ENCODE assay signal across 13 mouse cellular contexts in the genomic region with DNA sequence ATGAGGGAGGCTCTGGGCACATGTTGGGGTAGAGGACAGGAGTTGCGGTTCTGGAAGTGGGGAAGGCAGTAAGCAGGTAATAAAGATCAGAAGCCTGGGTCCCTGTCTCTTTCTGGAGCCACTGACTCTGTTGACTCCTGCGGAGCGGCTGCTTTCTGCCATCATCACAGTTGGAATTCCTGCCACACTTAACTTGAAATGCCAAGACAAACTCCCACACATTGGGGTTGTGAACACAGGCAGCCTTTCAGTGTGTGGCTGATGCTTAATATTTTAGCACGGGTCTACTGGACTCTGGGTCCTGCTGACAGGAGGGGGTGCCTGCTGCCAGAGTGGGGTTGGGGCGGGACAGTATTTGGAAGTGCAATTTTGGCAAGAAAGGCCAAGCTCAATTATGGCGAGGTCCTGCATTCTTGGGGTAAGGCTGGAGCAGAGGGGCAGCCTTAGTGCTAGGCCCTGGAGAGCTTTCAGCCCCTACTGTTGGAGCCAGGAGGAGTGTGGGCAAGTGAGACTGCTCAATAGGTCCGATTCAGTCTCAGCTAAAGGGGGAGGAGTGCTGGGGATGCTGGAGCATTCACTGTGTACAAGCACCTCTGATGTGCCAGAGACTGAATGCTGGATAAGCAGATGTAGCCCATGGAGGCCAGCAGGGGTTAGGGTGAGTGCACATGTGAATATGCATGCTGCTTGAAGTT. TPM values are rescaled to one million over a fixed set of nuclear protein-coding genes. Genes with fewer than 3 reads are reported as not detected.
DNase-seq lines count a peak whose midpoint lies in the region; ATAC-seq and TF ChIP-seq lines count a peak whose summit lies in the region.
"Had no signal": no experiment of that assay in that cellular context is flagged by ENCODE, and none has a peak within 500 bp of the region (broad histone marks: within the 10 kb centered on the region; RNA-seq: fewer than 3 reads in every experiment).

No protein-coding gene starts in this region.

- peaks cover 2% of the 10 kb centered on the region; the same call in 1 of the 2 replicates for H3K9me3 ChIP-seq in kidney, embryonic 16.5 days (ENCODE audit: low read length)
- no peaks in the 10 kb centered on the region for H3K9me3 ChIP-seq in lung, postnatal 0 days (ENCODE audit: low read length)
- H3K9me3 ChIP-seq in liver, embryonic 15.5 days (replicated peaks), result no peaks in the 10 kb centered on the region
- H3K9me3 ChIP-seq: neural tube, embryonic 12.5 days; stomach, embryonic 15.5 days had no signal

- H3K4me2 ChIP-seq in kidney, embryonic 16.5 days (replicated peaks; ENCODE audit: low read depth, low read length), result no peak overlapping the region
- no peak overlapping the region for H3K4me2 ChIP-seq in lung, postnatal 0 days (replicated peaks; ENCODE audit: low read depth, low read length)
- H3K4me2 ChIP-seq in liver, embryonic 15.5 days, result no peak overlapping the region
- H3K4me2 ChIP-seq: heart, embryonic 12.5 days; neural tube, embryonic 12.5 days; stomach, embryonic 15.5 days had no signal

- no peak overlapping the region for H3K4me3 ChIP-seq in cerebellum, adult 2 months (replicated peaks; ENCODE audit: insufficient read depth, low read depth, low read length)
- H3K4me3 ChIP-seq in kidney, embryonic 16.5 days (ENCODE audit: low read length), result no peak overlapping the region
- H3K4me3 ChIP-seq in lung, postnatal 0 days (ENCODE audit: low read depth, low read length), result no peak overlapping the region
- no peak overlapping the region for H3K4me3 ChIP-seq in liver, embryonic 15.5 days (replicated peaks)
- H3K4me3 ChIP-seq: heart, embryonic 12.5 days; midbrain, embryonic 10.5 days; neural tube, embryonic 12.5 days; stomach, embryonic 15.5 days had no signal

- 15% methylated on average over 7 of the region's 7 CpGs for WGBS in cerebellum, adult 2 months
- 54% methylated on average over 7 of the region's 7 CpGs for WGBS in kidney, embryonic 16.5 days
- 72% methylated on average over 7 of the region's 7 CpGs for WGBS in lung, postnatal 0 days
- 67% methylated on average over 7 of the region's 7 CpGs for WGBS in liver, embryonic 15.5 days (ENCODE audit: insufficient replicate concordance)

- ATAC-seq in kidney, embryonic 16.5 days (ENCODE audit: low FRiP score, low TSS enrichment), result peak; percentile 50; the same call in 1 of the 2 replicates
- ATAC-seq in lung, postnatal 0 days, result no peak
- peak; percentile 28; the same call in 1 of the 2 replicates for ATAC-seq in liver, embryonic 15.5 days (ENCODE audit: insufficient read depth)

- H3K36me3 ChIP-seq in kidney, embryonic 16.5 days (ENCODE audit: insufficient read depth, low read length), result no peaks in the 10 kb centered on the region
- H3K36me3 ChIP-seq in lung, postnatal 0 days (ENCODE audit: insufficient read depth, low read length), result no peaks in the 10 kb centered on the region
- 0 out of 2 replicates have a peak, but pooled peaks cover 3% of the 10 kb centered on the region for H3K36me3 ChIP-seq in liver, embryonic 15.5 days (replicated peaks)
- H3K36me3 ChIP-seq: heart, embryonic 12.5 days; neural tube, embryonic 12.5 days; stomach, embryonic 15.5 days had no signal

- H3K27ac ChIP-seq in cerebellum, adult 2 months (ENCODE audit: insufficient read depth, low read length), result peak overlapping the region; percentile 70
- peak overlapping the region; percentile 64; the same call in 1 of the 2 replicates for H3K27ac ChIP-seq in kidney, embryonic 16.5 days (ENCODE audit: low read length)
- peak overlapping the region; percentile 62 for H3K27ac ChIP-seq in lung, postnatal 0 days (ENCODE audit: low read length)
- H3K27ac ChIP-seq in liver, embryonic 15.5 days (replicated peaks), result no peak overlapping the region
- H3K27ac ChIP-seq: midbrain, embryonic 10.5 days; neural tube, embryonic 12.5 days; stomach, embryonic 15.5 days had no signal

- DNase-seq in cerebellum, adult 2 months, result no peak
- no peak for DNase-seq in cerebellum, adult 18-20 months
- DNase-seq in kidney, adult 8-10 months, result no peak
- no peak for DNase-seq in lung, postnatal 0 days (ENCODE audit: low spot score)
- DNase-seq in lung, postnatal 36 days, result no peak
- DNase-seq in T-cell, adult 2 months (ENCODE audit: low spot score), result no peak
- DNase-seq: left cerebral cortex, postnatal 4 days had no signal

- no peak for TF ChIP-seq CTCF in cerebellum, adult 2 months (IDR thresholded peaks at IDR 0.05; ENCODE audit: borderline replicate concordance, insufficient read depth, low read depth, low read length)
- TF ChIP-seq CTCF in lung, postnatal 0 days (IDR thresholded peaks at IDR 0.05), result peak; percentile 24; the same call in 1 of the 2 replicates

- H3K9ac ChIP-seq in kidney, embryonic 16.5 days (replicated peaks; ENCODE audit: low read length), result no peak overlapping the region
- no peak overlapping the region for H3K9ac ChIP-seq in lung, postnatal 0 days (replicated peaks; ENCODE audit: low read depth)
- no peak overlapping the region for H3K9ac ChIP-seq in liver, embryonic 15.5 days
- H3K9ac ChIP-seq: heart, embryonic 12.5 days; neural tube, embryonic 12.5 days; stomach, embryonic 15.5 days had no signal

- TF ChIP-seq POLR2A in cerebellum, adult 2 months (IDR thresholded peaks at IDR 0.05; ENCODE audit: borderline replicate concordance, insufficient read depth, low read length), result no peak

- TF ChIP-seq EP300 in lung, postnatal 0 days (IDR thresholded peaks at IDR 0.05), result no peak

- no peaks in the 10 kb centered on the region for H3K27me3 ChIP-seq in cerebellum, adult 2 months (ENCODE audit: control insufficient read depth, insufficient read depth, low read length)
- H3K27me3 ChIP-seq in kidney, embryonic 16.5 days (ENCODE audit: insufficient read depth, low read length), result no peaks in the 10 kb centered on the region
- H3K27me3 ChIP-seq in lung, postnatal 0 days (replicated peaks; ENCODE audit: insufficient read depth, low read length), result no peaks in the 10 kb centered on the region
- H3K27me3 ChIP-seq in liver, embryonic 15.5 days, result no peaks in the 10 kb centered on the region
- H3K27me3 ChIP-seq: heart, embryonic 12.5 days; neural tube, embryonic 12.5 days; stomach, embryonic 15.5 days had no signal

- peaks cover 21% of the 10 kb centered on the region for H3K4me1 ChIP-seq in cerebellum, adult 2 months (ENCODE audit: control insufficient read depth, insufficient read depth, low read length)
- H3K4me1 ChIP-seq in kidney, embryonic 16.5 days (ENCODE audit: insufficient read depth, low read length), result peaks cover 26% of the 10 kb centered on the region
- peaks cover 13% of the 10 kb centered on the region; the same call in 1 of the 2 replicates for H3K4me1 ChIP-seq in lung, postnatal 0 days (ENCODE audit: insufficient read depth, low read depth, low read length)
- H3K4me1 ChIP-seq in liver, embryonic 15.5 days (replicated peaks), result peaks cover 31% of the 10 kb centered on the region

RNA-seq across cellular contexts. Expression of a gene that starts 5.4 kb away (rescaled TPM):
- 23.0 and 23.3 TPM in 2 replicates for polyA plus RNA-seq in cerebellum, adult 2 months (2012; rRNA removed)
- 16.5 and 16.6 TPM in 2 replicates for polyA plus RNA-seq in kidney, embryonic 16.5 days (2015; fragmentation: Nextera tagmentation; extraction: Ambion mirVana)
- 11.8 and 13.1 TPM in 2 replicates for polyA plus RNA-seq in lung, postnatal 0 days (2015; fragmentation: Nextera tagmentation; extraction: Ambion mirVana)
- polyA plus RNA-seq in liver, embryonic 15.5 days (2015; fragmentation: Nextera tagmentation; extraction: Ambion mirVana), result 6.6 and 8.3 TPM in 2 replicates

RNA-seq across cellular contexts. Expression of a gene that starts 33.7 kb away (rescaled TPM):
- 152 and 159 TPM in 2 replicates for polyA plus RNA-seq in cerebellum, adult 2 months (2012; rRNA removed)
- 13.6 and 13.7 TPM in 2 replicates for polyA plus RNA-seq in kidney, embryonic 16.5 days (2015; fragmentation: Nextera tagmentation; extraction: Ambion mirVana)
- polyA plus RNA-seq in lung, postnatal 0 days (2015; fragmentation: Nextera tagmentation; extraction: Ambion mirVana), result 16.9 and 20.0 TPM in 2 replicates
- polyA plus RNA-seq in liver, embryonic 15.5 days (2015; fragmentation: Nextera tagmentation; extraction: Ambion mirVana), result 4.1 and 4.8 TPM in 2 replicates
